Mouse (Mus musculus) limb, embryonic 13.5 days (tissue): Measurements from ENCODE around the gene Spon1. TPM values are rescaled to one million over a fixed set of nuclear protein-coding genes. Genes with fewer than 3 reads are reported as not detected.

Experiments
- ATAC-seq: fragments of 200-750 bp; cut with Nextera tagmentation; 2 replicates; pipeline ENCODE4 v1.8.0; 2017; ENCODE audit warnings: low read depth, moderate number of reproducible peaks, moderate TSS enrichment; ENCODE audit not compliant: low FRiP score
- H3K27ac ChIP-seq: fragments of 300-500 bp; sonication (generic); 2 replicates; pipeline ENCODE4 v1.5.1; 2015; ENCODE audit warnings: inconsistent platforms, mild to moderate bottlenecking, moderate library complexity
- H3K27me3 ChIP-seq: fragments of 300-500 bp; sonication (generic); 2 replicates; pipeline ENCODE4 v1.6.1; 2015; ENCODE audit warnings: mild to moderate bottlenecking, inconsistent platforms
- H3K36me3 ChIP-seq: fragments of 300-500 bp; sonication (generic); 2 replicates; pipeline ENCODE4 v1.6.1; 2015; ENCODE audit warnings: inconsistent platforms, mild to moderate bottlenecking, moderate library complexity
- H3K4me1 ChIP-seq: fragments of 300-500 bp; sonication (generic); 2 replicates; pipeline ENCODE4 v1.6.1; 2015; ENCODE audit warnings: inconsistent platforms
- H3K4me2 ChIP-seq: fragments of 300-500 bp; sonication (generic); replicated peaks from 2 replicates; pipeline ENCODE4 v1.6.1; 2015; ENCODE audit warnings: inconsistent platforms, mild to moderate bottlenecking, moderate library complexity
- H3K4me3 ChIP-seq: fragments of 300-500 bp; sonication (generic); 2 replicates; pipeline ENCODE4 v1.5.1; 2015; ENCODE audit warnings: moderate library complexity, mild to moderate bottlenecking, inconsistent platforms
- H3K9ac ChIP-seq: fragments of 300-500 bp; sonication (generic); 2 replicates; pipeline ENCODE4 v1.6.1; 2015; ENCODE audit warnings: mild to moderate bottlenecking, inconsistent platforms
- H3K9me3 ChIP-seq: fragments of 300-500 bp; sonication (generic); 2 replicates; pipeline ENCODE4 v1.6.1; 2016; ENCODE audit warnings: inconsistent platforms
- WGBS: fragments of 180-500 bp; shearing (Covaris S2); methylation state at CpG from one replicate; pipeline ENCODE4 v1.1.7; 2015; 5-methylcytosine and 5-hydroxymethylcytosine counted together
- polyA plus RNA-seq: library from polyadenylated mRNA; unstranded; fragments of >200 nt; fragmentation: Nextera tagmentation; extraction: Ambion mirVana; gene quantifications from 2 replicates; pipeline ENCODE4 v1.2.1, GENCODE M21; 2015

Gene Spon1
- polyA plus RNA-seq, 1 experiment from 2014 or later, result 9.9 TPM

GRCm38 (mm10) chr7:113791991-113792390 is 26.2 kb downstream of the Spon1 start:
- no peak overlapping the region for H3K4me2 ChIP-seq
- no peak overlapping the region for H3K27ac ChIP-seq
- no peaks in the 10 kb centered on the region for H3K9me3 ChIP-seq
- H3K9ac ChIP-seq, result no peak overlapping the region
- ATAC-seq, result no peak
- WGBS, result 73% methylated on average over 5 of the region's 5 CpGs
- H3K27me3 ChIP-seq, result no peaks in the 10 kb centered on the region
- H3K4me3 ChIP-seq, result no peak overlapping the region
- no peaks in the 10 kb centered on the region for H3K4me1 ChIP-seq
- H3K36me3 ChIP-seq, result no peaks in the 10 kb centered on the region

- ATAC-seq, result no peak
- H3K36me3 ChIP-seq, result no peaks in the 10 kb centered on the region
- H3K9ac ChIP-seq, result no peak overlapping the region
- H3K27ac ChIP-seq, result no peak overlapping the region
- no peaks in the 10 kb centered on the region for H3K27me3 ChIP-seq
- H3K9me3 ChIP-seq, result no peaks in the 10 kb centered on the region
- 68% methylated on average over 3 of the region's 3 CpGs for whole genome bisulfite sequencing
- no peaks in the 10 kb centered on the region for H3K4me1 ChIP-seq
- no peak overlapping the region for H3K4me2 ChIP-seq
- H3K4me3 ChIP-seq, result no peak overlapping the region
Observed at GRCm38 (mm10) chr7:113792871-113793270, 27.1 kb downstream of the Spon1 start.

- H3K27me3 ChIP-seq, result no peaks in the 10 kb centered on the region
- no peaks in the 10 kb centered on the region for H3K36me3 ChIP-seq
- H3K9ac ChIP-seq, result no peak overlapping the region
- H3K27ac ChIP-seq, result no peak overlapping the region
- H3K4me1 ChIP-seq, result no peaks in the 10 kb centered on the region
- ATAC-seq, result no peak
- no peak overlapping the region for H3K4me2 ChIP-seq
- WGBS, result 45% methylated on average over 5 of the region's 5 CpGs
- H3K9me3 ChIP-seq, result no peaks in the 10 kb centered on the region
- no peak overlapping the region for H3K4me3 ChIP-seq
Observed at GRCm38 (mm10) chr7:113795209-113795608, 29.4 kb downstream of the Spon1 start.

- Histone ChIP-seq H3K9ac (no peak overlapping the region), H3K36me3 (no peaks in the 10 kb centered on the region), H3K4me3 (no peak overlapping the region), H3K9me3 (no peaks in the 10 kb centered on the region), H3K27ac (no peak overlapping the region), H3K4me2 (no peak overlapping the region), H3K4me1 (no peaks in the 10 kb centered on the region), H3K27me3 (no peaks in the 10 kb centered on the region)
- 82% methylated on average over 4 of the region's 4 CpGs for WGBS
- no peak for ATAC-seq
Observed at GRCm38 (mm10) chr7:113797134-113797533, 31.3 kb downstream of the Spon1 start.

GRCm38 (mm10) chr7:113798605-113799255 is 32.9 kb downstream of the Spon1 start:
- Histone ChIP-seq H3K4me1 (no peaks in the 10 kb centered on the region), H3K4me3 (no peak overlapping the region), H3K9ac (no peak overlapping the region), H3K4me2 (no peak overlapping the region), H3K27ac (no peak overlapping the region), H3K9me3 (no peaks in the 10 kb centered on the region), H3K27me3 (no peaks in the 10 kb centered on the region), H3K36me3 (no peaks in the 10 kb centered on the region)
- no peak for ATAC-seq
- WGBS, result 92% methylated on average over 6 of the region's 6 CpGs

- H3K4me2 ChIP-seq, result no peak overlapping the region
- no peak for ATAC-seq
- no peaks in the 10 kb centered on the region for H3K36me3 ChIP-seq
- H3K4me1 ChIP-seq, result no peaks in the 10 kb centered on the region
- H3K27me3 ChIP-seq, result no peaks in the 10 kb centered on the region
- H3K9ac ChIP-seq, result no peak overlapping the region
- no peak overlapping the region for H3K4me3 ChIP-seq
- H3K27ac ChIP-seq, result no peak overlapping the region
- no peaks in the 10 kb centered on the region for H3K9me3 ChIP-seq
- WGBS, result 86% methylated on average over 1 of the region's 1 CpGs
Observed at GRCm38 (mm10) chr7:113809781-113810180, 44.0 kb downstream of the Spon1 start.

GRCm38 (mm10) chr7:113811376-113812158 is 45.8 kb downstream of the Spon1 start:
- H3K9me3 ChIP-seq, result no peaks in the 10 kb centered on the region
- H3K27me3 ChIP-seq, result no peaks in the 10 kb centered on the region
- no peak overlapping the region for H3K4me3 ChIP-seq
- ATAC-seq, result no peak
- no peaks in the 10 kb centered on the region for H3K4me1 ChIP-seq
- no peaks in the 10 kb centered on the region for H3K36me3 ChIP-seq
- 81% methylated on average over 10 of the region's 10 CpGs for WGBS
- H3K27ac ChIP-seq, result no peak overlapping the region
- no peak overlapping the region for H3K9ac ChIP-seq
- H3K4me2 ChIP-seq, result no peak overlapping the region

GRCm38 (mm10) chr7:113814101-113814779 is 48.4 kb downstream of the Spon1 start:
- no peaks in the 10 kb centered on the region for H3K36me3 ChIP-seq
- H3K4me1 ChIP-seq, result no peaks in the 10 kb centered on the region
- H3K4me3 ChIP-seq, result no peak overlapping the region
- no peak for ATAC-seq
- no peak overlapping the region for H3K4me2 ChIP-seq
- no peak overlapping the region for H3K9ac ChIP-seq
- WGBS, result 83% methylated on average over 10 of the region's 10 CpGs
- H3K27me3 ChIP-seq, result no peaks in the 10 kb centered on the region; the same call in 1 of the 2 replicates
- no peaks in the 10 kb centered on the region for H3K9me3 ChIP-seq
- H3K27ac ChIP-seq, result no peak overlapping the region

- ATAC-seq, result no peak
- Histone ChIP-seq H3K36me3 (no peaks in the 10 kb centered on the region), H3K9me3 (no peaks in the 10 kb centered on the region), H3K4me3 (no peak overlapping the region), H3K4me1 (no peaks in the 10 kb centered on the region), H3K27ac (no peak overlapping the region), H3K9ac (no peak overlapping the region), H3K27me3 (no peaks in the 10 kb centered on the region; the same call in 1 of the 2 replicates), H3K4me2 (no peak overlapping the region)
- WGBS, result 65% methylated on average over 5 of the region's 5 CpGs
Observed at GRCm38 (mm10) chr7:113815726-113816125, 49.9 kb downstream of the Spon1 start.

GRCm38 (mm10) chr7:113816827-113817334 is 51.1 kb downstream of the Spon1 start:
- ATAC-seq, result no peak

GRCm38 (mm10) chr7:113818116-113818515 is 52.3 kb downstream of the Spon1 start:
- Histone ChIP-seq H3K27ac (no peak overlapping the region), H3K4me3 (no peak overlapping the region), H3K4me1 (no peaks in the 10 kb centered on the region), H3K9ac (no peak overlapping the region), H3K4me2 (no peak overlapping the region), H3K9me3 (no peaks in the 10 kb centered on the region), H3K36me3 (no peaks in the 10 kb centered on the region), H3K27me3 (no peaks in the 10 kb centered on the region; the same call in 1 of the 2 replicates)
- WGBS, result 58% methylated on average over 6 of the region's 6 CpGs
- no peak for ATAC-seq

More at GRCm38 (mm10) chr7:113816827-113817334, 51.1 kb downstream of the Spon1 start:
- Histone ChIP-seq H3K4me3 (no peak overlapping the region), H3K27me3 (no peaks in the 10 kb centered on the region; the same call in 1 of the 2 replicates), H3K36me3 (no peaks in the 10 kb centered on the region), H3K9ac (no peak overlapping the region), H3K4me2 (no peak overlapping the region), H3K9me3 (no peaks in the 10 kb centered on the region), H3K4me1 (no peaks in the 10 kb centered on the region), H3K27ac (no peak overlapping the region)
- 83% methylated on average over 7 of the region's 7 CpGs for WGBS

- H3K27me3 ChIP-seq, result no peaks in the 10 kb centered on the region; the same call in 1 of the 2 replicates
- WGBS, result 91% methylated on average over 2 of the region's 2 CpGs
- ATAC-seq, result no peak
Observed at GRCm38 (mm10) chr7:113820213-113820612, 54.4 kb downstream of the Spon1 start.

More at GRCm38 (mm10) chr7:113820213-113820612, 54.4 kb downstream of the Spon1 start:
- Histone ChIP-seq H3K9me3 (no peaks in the 10 kb centered on the region), H3K9ac (no peak overlapping the region), H3K4me3 (no peak overlapping the region), H3K27ac (no peak overlapping the region), H3K36me3 (no peaks in the 10 kb centered on the region), H3K4me1 (no peaks in the 10 kb centered on the region), H3K4me2 (no peak overlapping the region)
